Mouse (Mus musculus): Measurements from ENCODE around the gene P4ha1. TPM values are rescaled to one million over a fixed set of nuclear protein-coding genes. Genes with fewer than 3 reads are reported as not detected.

P4ha1 gene
- 24.1 and 37.6 TPM in 2 replicates for polyA plus RNA-seq (2012; rRNA removed)

GRCm38 (mm10) chr10:59323100-59323487, at the start of gene P4ha1:
TSS of gene P4ha1 (plus strand) at chr10:59323296.

GRCm38 (mm10) chr10:59395461-59395860, 72.4 kb downstream of the P4ha1 start, which contains the start of gene Gm10273:
TSS of gene Gm10273 (plus strand) at chr10:59395632.

GRCm38 (mm10) chr10:59402899-59403792, 80.0 kb downstream of the P4ha1 start, which contains the start of gene Pla2g12b:
TSS of gene Pla2g12b (plus strand) at chr10:59403660.

Other genes starting within 250 kb of the P4ha1 start
- 26.3 and 27.1 TPM in 2 replicates for gene Sept10, start 101.4 kb upstream of the P4ha1 start, polyA plus RNA-seq (2012; rRNA removed)
- gene Sowahc, start 101.3 kb upstream of the P4ha1 start, polyA plus RNA-seq (2012; rRNA removed) = 7.5 and 8.0 TPM in 2 replicates
- gene Gm10273, start 72.3 kb downstream of the P4ha1 start, polyA plus RNA-seq (2012; rRNA removed) = 5.8 and 6.9 TPM in 2 replicates
- gene Pla2g12b, start 80.4 kb downstream of the P4ha1 start, polyA plus RNA-seq (2012; rRNA removed) = not detected in 2 replicates
- gene Oit3, start 118.5 kb downstream of the P4ha1 start, polyA plus RNA-seq (2012; rRNA removed) = 0.32 and 0.34 TPM in 2 replicates

Data from central nervous system, embryonic 14 days (tissue).